Mouse (Mus musculus) MEL (cell line): ENCODE data around the gene Smc4.
A peak's percentile ranks its signal among the peaks of the same experiment; 100 is the strongest.

Experiments
- CTCF ChIP-seq, 3 experiments: IDR thresholded peaks in 2 of 3; conservative IDR thresholded peaks in 1 of 3; 2 replicates each; pipeline ENCODE4 v1.5.1; 2011 to 2012; ENCODE audit warnings: low read length in 3 of 3, low read depth in 2 of 3, mild to moderate bottlenecking in 2 of 3, improper control_type of control experiment in 1 of 3, inconsistent platforms in 1 of 3, mixed read lengths in 1 of 3, moderate library complexity in 1 of 3; ENCODE audit not compliant: control insufficient read depth in 1 of 3, insufficient read depth in 1 of 3, poor library complexity in 1 of 3, severe bottlenecking in 1 of 3
- POLR2A ChIP-seq, 2 experiments: IDR thresholded peaks; 2 replicates each; pipeline ENCODE4 v1.6.1; 2011 to 2012; ENCODE audit warnings: low read length in 2 of 2, mild to moderate bottlenecking in 2 of 2, control low read depth in 1 of 2, improper control_type of control experiment in 1 of 2, low read depth in 1 of 2, moderate library complexity in 1 of 2; ENCODE audit not compliant: control insufficient read depth in 1 of 2, insufficient read depth in 1 of 2, poor library complexity in 1 of 2
- RCOR1 ChIP-seq: IDR thresholded peaks from 2 replicates; pipeline ENCODE4 v1.6.1; 2012; ENCODE audit warnings: low read depth, mild to moderate bottlenecking, inconsistent platforms, low read length, improper control_type of control experiment

GRCm38 (mm10) chr3:68967404-68967803 is 37.1 kb upstream of the Smc4 start:
- no peak for TF ChIP-seq CTCF (IDR thresholded peaks at IDR 0.05 in 2 of 3, conservative IDR thresholded peaks at IDR 0.05 in 1 of 3; ENCODE audit: control insufficient read depth in 1 of 3, insufficient read depth in 1 of 3, low read depth in 2 of 3, low read length in 3 of 3, poor library complexity in 1 of 3, severe bottlenecking in 1 of 3)
- TF ChIP-seq RCOR1 = peak; percentile 86
- TF ChIP-seq POLR2A (IDR thresholded peaks at IDR 0.05; ENCODE audit: control insufficient read depth in 1 of 2, insufficient read depth in 1 of 2, low read depth in 1 of 2, low read length in 2 of 2, poor library complexity in 1 of 2) = no peak
